Mouse (Mus musculus) midbrain, embryonic 15.5 days (tissue): ENCODE measurements at regions not wholly inside any gene's neighbourhood (a gene's known extent, or its start where the extent isn't known, plus 50 kb on each side); places are given as distances from the start of the nearest gene placed in this dataset.

ENCODE experiments used
- ATAC-seq: fragments of 200-750 bp; cut with Nextera tagmentation; replicated peaks from 2 replicates; pipeline ENCODE4 v1.8.0; 2017; ENCODE audit warnings: moderate TSS enrichment
- H3K27ac ChIP-seq: fragments of 300-500 bp; sonication (generic); 2 replicates; pipeline ENCODE4 v1.5.1; 2015; ENCODE audit warnings: mild to moderate bottlenecking, inconsistent platforms
- H3K27me3 ChIP-seq: fragments of 300-500 bp; sonication (generic); replicated peaks from 2 replicates; pipeline ENCODE4 v1.6.1; 2015; ENCODE audit warnings: inconsistent platforms
- H3K36me3 ChIP-seq: fragments of 300-500 bp; sonication (generic); replicated peaks from 2 replicates; pipeline ENCODE4 v1.6.1; 2015; ENCODE audit warnings: inconsistent platforms
- H3K4me1 ChIP-seq: fragments of 300-500 bp; sonication (generic); 2 replicates; pipeline ENCODE4 v1.6.1; 2015; ENCODE audit warnings: inconsistent platforms
- H3K4me2 ChIP-seq: fragments of 300-500 bp; sonication (generic); 2 replicates; pipeline ENCODE4 v1.6.1; 2015; ENCODE audit warnings: inconsistent platforms, mild to moderate bottlenecking, moderate library complexity
- H3K4me3 ChIP-seq: fragments of 300-500 bp; sonication (generic); 2 replicates; pipeline ENCODE4 v1.5.1; 2015; ENCODE audit warnings: mild to moderate bottlenecking, inconsistent platforms
- H3K9ac ChIP-seq: fragments of 300-500 bp; sonication (generic); 2 replicates; pipeline ENCODE4 v1.6.1; 2015; ENCODE audit warnings: mild to moderate bottlenecking, inconsistent platforms
- H3K9me3 ChIP-seq: fragments of 300-500 bp; sonication (generic); 2 replicates; pipeline ENCODE4 v1.6.1; 2016; ENCODE audit warnings: inconsistent platforms
- WGBS: fragments of 180-500 bp; shearing (Covaris S2); methylation state at CpG from one replicate; pipeline ENCODE4 v1.1.7; 2015; ENCODE audit warnings: mixed read lengths; 5-methylcytosine and 5-hydroxymethylcytosine counted together

DNA sequence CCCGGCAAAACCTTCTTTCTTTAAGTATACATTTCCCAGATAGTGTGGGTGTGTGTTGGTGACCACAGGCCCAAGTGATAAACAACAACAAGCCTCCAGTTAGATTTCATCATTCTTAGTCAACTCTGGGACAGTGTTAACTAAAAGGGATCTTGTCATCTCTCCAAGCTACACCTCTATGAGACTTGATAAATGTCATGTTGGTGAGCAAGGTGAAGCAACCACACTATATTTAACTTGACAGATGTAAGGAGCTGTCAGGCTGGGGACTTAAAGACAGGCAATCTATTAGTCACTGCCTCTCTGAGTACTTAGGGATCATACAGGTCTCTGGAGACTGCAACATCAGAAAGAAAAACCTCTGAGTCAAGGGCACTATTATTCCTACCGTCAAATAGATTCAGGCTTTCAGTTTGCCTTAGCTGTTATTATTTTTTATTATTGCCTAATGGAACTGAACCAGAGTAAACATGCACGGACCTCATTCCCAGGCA lies 87.8 kb upstream of the Ank start:
- Histone ChIP-seq H3K9me3 (no peaks in the 10 kb centered on the region), H3K4me3 (no peak overlapping the region), H3K4me2 (no peak overlapping the region), H3K27me3 (no peaks in the 10 kb centered on the region), H3K4me1 (no peaks in the 10 kb centered on the region), H3K27ac (no peak overlapping the region), H3K9ac (no peak overlapping the region), H3K36me3 (no peaks in the 10 kb centered on the region)
- 74% methylated on average over 3 of the region's 3 CpGs for WGBS
- no peak; the same call in 1 of the 2 replicates for ATAC-seq

DNA sequence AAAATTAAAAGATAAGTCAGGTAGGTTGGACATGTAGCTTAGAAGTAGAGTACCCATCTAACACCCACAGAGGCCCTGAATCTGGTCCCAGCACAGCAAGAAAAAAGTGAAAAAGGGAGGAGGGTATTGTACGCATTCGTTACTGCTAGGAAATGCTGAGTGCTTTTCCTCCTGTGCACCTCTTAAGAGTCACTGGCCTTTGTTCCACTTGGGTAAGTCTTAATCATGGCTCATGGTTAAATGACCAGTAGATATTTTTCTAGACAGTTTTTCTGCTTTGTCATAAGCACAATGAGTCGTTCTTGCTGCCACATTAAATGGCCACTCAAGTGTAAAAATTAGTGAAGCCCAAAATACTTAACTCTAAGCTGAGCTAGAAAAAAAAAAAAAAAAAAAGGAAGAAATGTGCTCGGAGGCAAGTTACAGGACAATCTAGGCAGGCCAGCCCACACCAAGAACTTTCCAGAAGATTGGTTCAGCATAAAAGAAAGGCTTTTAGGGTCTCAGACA lies 86.0 kb upstream of the Ank start:
- Histone ChIP-seq H3K27me3 (no peaks in the 10 kb centered on the region), H3K4me1 (no peaks in the 10 kb centered on the region), H3K9me3 (no peaks in the 10 kb centered on the region), H3K4me2 (no peak overlapping the region), H3K4me3 (no peak overlapping the region), H3K36me3 (no peaks in the 10 kb centered on the region), H3K9ac (no peak overlapping the region), H3K27ac (no peak overlapping the region)
- 37% methylated on average over 4 of the region's 4 CpGs for WGBS
- no peak for ATAC-seq

DNA sequence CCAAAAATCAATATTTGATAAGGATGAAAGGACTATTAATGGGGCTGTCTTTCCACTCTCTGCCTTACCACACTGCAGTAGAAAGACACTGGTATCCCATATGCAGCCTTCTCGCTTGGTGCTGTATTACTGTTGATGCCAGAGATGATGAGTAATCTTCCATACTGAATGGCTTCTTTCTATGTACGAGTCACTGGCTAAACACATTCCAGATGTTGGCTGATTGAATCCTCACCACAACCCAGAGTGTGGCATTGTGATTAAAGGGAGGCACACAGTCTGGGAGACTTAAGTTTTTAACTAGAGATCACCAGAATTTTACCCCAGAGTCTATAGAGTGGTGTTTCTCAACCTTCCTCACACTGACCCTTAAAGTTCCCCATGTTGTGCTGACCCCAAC lies 84.9 kb upstream of the Ank start:
- H3K36me3 ChIP-seq: no peaks in the 10 kb centered on the region
- H3K9me3 ChIP-seq: no peaks in the 10 kb centered on the region
- no peak overlapping the region for H3K4me2 ChIP-seq
- no peak overlapping the region for H3K4me3 ChIP-seq
- no peak for ATAC-seq
- H3K27ac ChIP-seq: no peak overlapping the region
- no peaks in the 10 kb centered on the region for H3K27me3 ChIP-seq
- H3K4me1 ChIP-seq: no peaks in the 10 kb centered on the region
- H3K9ac ChIP-seq: no peak overlapping the region
- 85% methylated on average over 2 of the region's 2 CpGs for WGBS

DNA sequence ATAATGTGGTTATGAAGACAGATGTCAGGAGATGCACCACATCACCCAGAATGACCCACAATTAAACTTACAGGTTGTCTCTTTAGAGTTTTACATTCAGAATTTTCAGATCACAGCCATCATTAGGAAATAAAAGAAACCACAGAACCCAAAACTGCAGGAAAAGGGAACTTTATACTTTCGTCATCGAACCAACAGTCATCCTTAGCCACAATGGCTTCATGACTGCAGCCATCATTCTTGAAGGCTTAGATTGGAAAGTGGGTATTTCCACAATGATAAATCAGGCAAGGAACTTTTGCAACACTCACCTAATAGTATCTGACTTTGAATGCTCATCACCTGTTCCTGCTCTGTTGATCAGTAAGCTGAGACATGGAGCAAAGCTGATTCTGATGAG lies 75.9 kb upstream of the Ank start:
- WGBS: 95% methylated on average over 2 of the region's 2 CpGs
- Histone ChIP-seq H3K4me2 (no peak overlapping the region), H3K4me1 (no peaks in the 10 kb centered on the region)

DNA sequence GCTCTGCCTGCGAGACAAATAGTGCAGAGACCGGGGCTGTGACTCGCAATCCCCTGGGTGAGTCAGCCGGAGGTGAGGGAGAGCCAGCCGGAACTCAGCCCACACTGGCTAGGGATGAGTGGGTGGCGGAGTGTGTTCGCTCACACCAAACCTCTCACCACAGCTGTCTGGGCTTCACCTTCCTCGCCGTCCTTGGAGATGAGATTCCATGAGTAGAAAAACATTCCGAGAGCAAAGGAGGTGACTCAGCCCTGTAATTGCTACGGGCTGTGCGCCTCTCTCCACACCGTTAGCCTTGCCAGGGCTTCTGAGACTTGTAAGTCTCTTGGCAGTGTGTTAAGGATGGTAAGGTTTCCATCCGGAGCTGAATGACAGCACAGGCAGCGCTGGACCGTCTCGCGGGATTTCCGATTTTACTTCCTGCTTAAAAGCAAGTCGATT lies 60.7 kb upstream of the Ank start:
- H3K4me2 ChIP-seq: no peak overlapping the region
- H3K27me3 ChIP-seq: no peaks in the 10 kb centered on the region
- ATAC-seq: no peak
- no peak overlapping the region for H3K9ac ChIP-seq
- WGBS: 83% methylated on average over 20 of the region's 20 CpGs
- H3K9me3 ChIP-seq: no peaks in the 10 kb centered on the region
- H3K36me3 ChIP-seq: no peaks in the 10 kb centered on the region
- no peak overlapping the region for H3K27ac ChIP-seq
- H3K4me1 ChIP-seq: no peaks in the 10 kb centered on the region
- no peak overlapping the region for H3K4me3 ChIP-seq

More for the DNA sequence above, 75.9 kb upstream of the Ank start:
- no peak overlapping the region for H3K9ac ChIP-seq
- no peak overlapping the region for H3K4me3 ChIP-seq
- H3K9me3 ChIP-seq: no peaks in the 10 kb centered on the region
- H3K36me3 ChIP-seq: no peaks in the 10 kb centered on the region
- no peaks in the 10 kb centered on the region for H3K27me3 ChIP-seq
- no peak overlapping the region for H3K27ac ChIP-seq
- ATAC-seq: no peak

DNA sequence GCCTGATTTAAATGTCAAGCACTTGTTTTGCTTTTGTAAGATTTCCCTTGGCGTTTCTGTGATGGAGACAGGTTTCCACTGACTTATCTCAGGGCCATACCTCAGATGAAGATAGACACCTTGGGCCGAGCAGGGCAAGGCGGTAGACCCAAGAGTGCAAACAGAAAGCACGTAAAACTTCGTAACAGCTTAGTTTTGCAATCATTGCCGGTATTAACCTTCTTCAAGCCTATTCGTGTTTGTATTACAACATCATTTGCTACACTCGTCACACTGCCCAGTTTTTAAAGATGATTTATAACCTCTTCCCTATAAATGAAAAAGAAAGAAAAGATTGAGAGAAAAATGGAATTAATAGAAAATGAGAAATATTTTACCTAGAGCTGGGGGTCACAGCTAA lies 56.6 kb upstream of the Ank start:
- H3K27me3 ChIP-seq: no peaks in the 10 kb centered on the region
- H3K27ac ChIP-seq: no peak overlapping the region
- H3K4me1 ChIP-seq: no peaks in the 10 kb centered on the region
- 93% methylated on average over 8 of the region's 8 CpGs for WGBS
- H3K9ac ChIP-seq: no peak overlapping the region
- no peaks in the 10 kb centered on the region for H3K36me3 ChIP-seq
- no peak overlapping the region for H3K4me2 ChIP-seq
- no peaks in the 10 kb centered on the region for H3K9me3 ChIP-seq
- H3K4me3 ChIP-seq: no peak overlapping the region
- ATAC-seq: no peak

DNA sequence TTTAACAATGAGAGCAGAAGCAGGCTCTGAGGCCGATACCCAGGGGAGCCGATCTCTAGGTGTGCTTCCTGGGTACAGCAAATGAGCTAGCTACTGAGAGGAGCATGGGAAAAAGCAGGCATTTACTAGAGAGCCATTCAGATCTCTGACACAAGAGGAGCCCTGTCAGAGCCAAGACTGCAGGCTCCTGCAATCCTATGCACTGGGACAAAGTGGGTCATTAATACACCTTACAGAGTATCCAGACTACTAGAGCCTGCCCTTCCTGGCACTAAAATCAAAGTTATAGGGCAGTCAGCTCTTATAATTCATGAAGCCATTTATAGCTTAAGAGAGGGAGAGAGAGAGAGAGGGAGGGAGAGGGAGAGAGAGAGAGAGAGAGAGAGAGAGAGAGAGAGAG lies 54.2 kb upstream of the Ank start:
- no peak overlapping the region for H3K4me3 ChIP-seq
- no peak overlapping the region for H3K27ac ChIP-seq
- H3K4me1 ChIP-seq: no peaks in the 10 kb centered on the region
- WGBS: 90% methylated on average over 2 of the region's 2 CpGs
- no peak for ATAC-seq
- no peaks in the 10 kb centered on the region for H3K9me3 ChIP-seq
- no peak overlapping the region for H3K4me2 ChIP-seq
- H3K27me3 ChIP-seq: no peaks in the 10 kb centered on the region
- no peaks in the 10 kb centered on the region for H3K36me3 ChIP-seq
- H3K9ac ChIP-seq: no peak overlapping the region

DNA sequence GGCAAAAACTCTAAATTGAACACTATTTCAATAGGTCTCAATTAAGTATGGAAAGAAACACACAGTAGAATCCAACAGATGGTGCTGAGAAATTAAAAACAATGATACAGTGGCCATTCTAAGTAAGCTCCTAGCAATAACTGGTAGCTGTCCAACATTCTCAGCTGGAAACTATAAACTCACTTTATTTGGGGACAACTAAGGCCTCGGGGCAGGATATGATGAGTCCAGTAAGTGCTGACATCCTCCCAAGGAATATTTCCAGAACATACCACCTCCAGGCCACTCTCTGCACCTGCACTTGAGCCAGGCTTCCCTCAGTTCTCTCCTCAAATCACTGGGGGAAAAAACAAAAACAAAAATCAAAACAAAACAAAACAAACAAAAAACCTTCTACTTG lies 53.7 kb upstream of the Ank start:
- H3K9me3 ChIP-seq: no peaks in the 10 kb centered on the region

DNA sequence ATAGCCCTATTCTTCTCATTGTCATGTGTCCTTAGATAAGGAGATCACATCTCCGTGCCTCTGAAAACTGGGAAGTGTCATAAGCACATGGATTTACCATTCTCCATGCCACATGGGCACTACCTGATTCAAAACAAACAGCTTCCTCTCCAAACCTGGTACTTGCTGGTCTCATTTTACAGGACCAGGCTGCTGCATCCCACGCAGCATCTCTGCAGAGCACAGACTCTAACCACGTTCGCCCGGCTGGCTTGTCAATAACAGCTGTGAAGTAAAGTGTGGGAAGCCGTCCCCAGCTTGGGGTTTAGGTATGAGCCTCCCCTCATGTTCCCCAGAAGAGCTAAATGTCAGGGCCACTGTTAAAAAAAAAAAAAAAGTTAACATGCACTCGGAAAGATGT lies 53.0 kb upstream of the Ank start:
- Histone ChIP-seq H3K27ac (no peak overlapping the region), H3K9ac (no peak overlapping the region), H3K27me3 (no peaks in the 10 kb centered on the region), H3K4me3 (no peak overlapping the region), H3K9me3 (no peaks in the 10 kb centered on the region), H3K36me3 (no peaks in the 10 kb centered on the region), H3K4me2 (no peak overlapping the region), H3K4me1 (no peaks in the 10 kb centered on the region)
- WGBS: 89% methylated on average over 7 of the region's 7 CpGs
- ATAC-seq: no peak

More for the DNA sequence above, 53.7 kb upstream of the Ank start:
- H3K27me3 ChIP-seq: no peaks in the 10 kb centered on the region
- H3K27ac ChIP-seq: no peak overlapping the region
- WGBS: 68% methylated on average over 1 of the region's 1 CpGs
- no peak overlapping the region for H3K4me2 ChIP-seq
- ATAC-seq: no peak
- H3K9ac ChIP-seq: no peak overlapping the region
- H3K4me1 ChIP-seq: no peaks in the 10 kb centered on the region
- H3K4me3 ChIP-seq: no peak overlapping the region
- no peaks in the 10 kb centered on the region for H3K36me3 ChIP-seq

DNA sequence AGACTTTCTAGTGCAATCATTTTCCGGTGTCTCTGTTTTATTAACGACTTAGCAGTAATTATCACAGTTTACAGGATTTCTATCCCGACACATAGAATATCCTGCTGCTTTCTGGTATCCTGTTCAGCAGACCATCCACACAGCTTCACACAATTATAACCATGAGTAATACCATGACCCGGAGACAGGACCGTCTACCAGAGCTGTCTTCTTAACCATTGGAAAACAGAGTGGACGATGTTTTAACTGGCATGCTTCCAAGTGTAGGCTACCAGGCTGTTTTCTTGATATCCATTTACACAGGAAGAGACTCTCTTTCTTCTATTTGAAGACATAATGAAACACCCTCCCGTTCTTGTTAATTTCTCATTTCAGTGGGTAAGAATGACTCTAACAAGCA lies 51.7 kb upstream of the Ank start:
- H3K4me2 ChIP-seq: no peak overlapping the region
- no peaks in the 10 kb centered on the region for H3K36me3 ChIP-seq
- no peak overlapping the region for H3K9ac ChIP-seq
- H3K4me3 ChIP-seq: no peak overlapping the region
- ATAC-seq: no peak
- 85% methylated on average over 7 of the region's 7 CpGs for WGBS
- no peak overlapping the region for H3K27ac ChIP-seq
- no peaks in the 10 kb centered on the region for H3K9me3 ChIP-seq
- H3K27me3 ChIP-seq: no peaks in the 10 kb centered on the region
- no peaks in the 10 kb centered on the region for H3K4me1 ChIP-seq
